Mouse (Mus musculus) midbrain, embryonic 14.5 days (tissue): ENCODE measurements at regions not wholly inside any gene's neighbourhood (a gene's known extent, or its start where the extent isn't known, plus 50 kb on each side); places are given as distances from the start of the nearest gene placed in this dataset.
A peak's percentile ranks its signal among the peaks of the same experiment; 100 is the strongest.

Source experiments
- ATAC-seq: fragments of 200-750 bp; cut with Nextera tagmentation; 2 replicates; pipeline ENCODE4 v1.8.0; 2017; ENCODE audit warnings: moderate number of reproducible peaks, moderate library complexity; ENCODE audit not compliant: low FRiP score, low TSS enrichment
- DNase-seq: peaks from one replicate; pipeline ENCODE4 v3.0.0-alpha.2; 2015
- H3K27ac ChIP-seq: fragments of 300-500 bp; sonication (generic); replicated peaks from 2 replicates; pipeline ENCODE4 v1.5.1; 2014; ENCODE audit warnings: mild to moderate bottlenecking, low read depth, low read length, moderate library complexity
- H3K27me3 ChIP-seq: fragments of 300-500 bp; sonication (generic); 2 replicates; pipeline ENCODE4 v1.6.1; 2014; ENCODE audit warnings: low read length, control low read depth, mixed read lengths; ENCODE audit not compliant: control insufficient read depth, insufficient read depth
- H3K36me3 ChIP-seq: fragments of 300-500 bp; sonication (generic); 2 replicates; pipeline ENCODE4 v1.6.1; 2014; ENCODE audit warnings: low read length, control low read depth; ENCODE audit not compliant: control insufficient read depth, insufficient read depth
- H3K4me1 ChIP-seq: fragments of 300-500 bp; sonication (generic); 2 replicates; pipeline ENCODE4 v1.6.1; 2014; ENCODE audit warnings: mild to moderate bottlenecking, antibody characterized with exemption, low read length, control low read depth; ENCODE audit not compliant: control insufficient read depth, insufficient read depth
- H3K4me2 ChIP-seq: fragments of 300-500 bp; sonication (generic); 2 replicates; pipeline ENCODE4 v1.6.1; 2014; ENCODE audit warnings: mild to moderate bottlenecking, low read length, moderate library complexity
- H3K4me3 ChIP-seq: fragments of 300-500 bp; sonication (generic); replicated peaks from 2 replicates; pipeline ENCODE4 v1.5.1; 2014; ENCODE audit warnings: low read depth, low read length
- H3K9ac ChIP-seq: fragments of 300-500 bp; sonication (generic); replicated peaks from 2 replicates; pipeline ENCODE4 v1.6.1; 2014; ENCODE audit warnings: mild to moderate bottlenecking, low read length, moderate library complexity
- H3K9me3 ChIP-seq: fragments of 300-500 bp; sonication (generic); 2 replicates; pipeline ENCODE4 v1.6.1; 2016; ENCODE audit warnings: low read length, control low read depth, mixed read lengths; ENCODE audit not compliant: control insufficient read depth
- WGBS: fragments of 180-500 bp; shearing (Covaris S2); extraction: QIAGEN DNeasy Blood & Tissue Kit; methylation state at CpG from one replicate; pipeline ENCODE4 v1.1.7; 2014; 5-methylcytosine and 5-hydroxymethylcytosine counted together

DNA sequence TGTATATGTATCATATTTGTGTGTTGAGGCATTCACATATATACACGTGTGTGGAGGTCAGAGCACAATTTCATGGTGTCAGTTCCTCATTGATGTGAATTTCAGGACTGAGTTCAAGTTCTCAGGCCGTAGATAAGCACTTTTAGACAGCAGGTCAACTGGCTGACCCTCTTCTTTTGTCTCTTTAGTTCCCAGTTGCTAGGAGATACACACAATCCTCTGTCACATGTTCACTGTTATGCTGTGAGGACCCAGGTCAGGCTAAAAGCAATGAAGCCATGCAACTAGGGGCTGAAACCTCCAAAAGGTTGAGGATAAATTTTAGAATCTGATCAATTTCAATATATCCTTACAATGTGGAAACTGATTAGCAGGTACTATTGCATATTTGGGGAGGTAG is 783.5 kb downstream of the Galc start:
- H3K9me3 ChIP-seq, result no peaks in the 10 kb centered on the region
- peaks cover 12% of the 10 kb centered on the region for H3K4me1 ChIP-seq
- no peak for ATAC-seq
- DNase-seq, result no peak
- no peak overlapping the region for H3K4me2 ChIP-seq
- H3K27ac ChIP-seq, result no peak overlapping the region
- H3K27me3 ChIP-seq, result no peaks in the 10 kb centered on the region
- WGBS, result 8% methylated on average over 2 of the region's 2 CpGs
- H3K36me3 ChIP-seq, result no peaks in the 10 kb centered on the region
- no peak overlapping the region for H3K4me3 ChIP-seq
- no peak overlapping the region for H3K9ac ChIP-seq

DNA sequence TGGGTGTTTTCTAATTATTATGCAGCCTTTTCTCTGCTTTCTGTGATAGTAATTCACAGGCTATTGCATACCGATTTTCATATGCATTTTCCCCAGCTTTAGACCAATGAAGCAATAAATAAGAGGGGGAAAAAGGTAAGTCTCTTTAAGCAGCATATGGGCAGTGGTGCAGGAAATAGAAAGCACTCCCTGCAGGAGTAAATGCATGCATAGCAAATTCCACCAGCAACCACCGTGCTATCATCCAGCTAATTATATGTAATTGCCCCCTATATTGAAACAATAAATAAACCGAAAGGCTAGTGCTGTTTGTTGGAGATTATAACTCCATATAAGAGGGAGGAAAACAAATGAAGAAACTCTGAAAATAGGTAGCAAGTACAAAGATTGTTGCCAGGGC is 790.1 kb downstream of the Galc start:
- no peaks in the 10 kb centered on the region for H3K9me3 ChIP-seq
- no peak for ATAC-seq
- 70% methylated on average over 3 of the region's 3 CpGs for WGBS
- H3K36me3 ChIP-seq, result no peaks in the 10 kb centered on the region
- no peak overlapping the region for H3K27ac ChIP-seq
- no peak overlapping the region for H3K9ac ChIP-seq
- DNase-seq, result no peak
- H3K4me1 ChIP-seq, result no peaks in the 10 kb centered on the region
- no peak overlapping the region for H3K4me2 ChIP-seq
- H3K27me3 ChIP-seq, result no peaks in the 10 kb centered on the region
- H3K4me3 ChIP-seq, result no peak overlapping the region

DNA sequence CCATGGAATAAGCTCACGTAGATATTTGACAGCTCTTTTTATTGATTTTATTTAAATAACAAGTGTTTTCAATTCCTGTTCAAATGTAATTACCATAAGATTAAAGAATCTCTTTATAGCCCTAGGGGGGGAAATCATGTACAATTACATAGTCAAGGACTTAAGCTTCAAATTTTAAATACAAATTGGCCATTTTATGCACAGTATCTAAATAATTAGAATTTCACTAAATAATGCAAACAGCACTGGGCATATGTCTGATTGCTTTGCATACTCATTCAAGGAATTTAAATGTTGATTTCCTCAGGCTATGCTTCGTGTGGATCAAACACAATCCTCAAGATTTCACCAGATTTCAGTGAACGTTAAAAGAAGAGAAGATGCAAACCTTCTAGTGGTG is 823.1 kb downstream of the Galc start:
- Histone ChIP-seq H3K4me3 (no peak overlapping the region), H3K27ac (no peak overlapping the region), H3K9me3 (no peaks in the 10 kb centered on the region), H3K4me2 (no peak overlapping the region), H3K27me3 (no peaks in the 10 kb centered on the region), H3K4me1 (no peaks in the 10 kb centered on the region), H3K9ac (no peak overlapping the region), H3K36me3 (no peaks in the 10 kb centered on the region)
- DNase-seq (peak; percentile 66), ATAC-seq (no peak)
- WGBS, result 38% methylated on average over 3 of the region's 3 CpGs

- Histone ChIP-seq H3K4me1 (no peaks in the 10 kb centered on the region), H3K27ac (no peak overlapping the region), H3K36me3 (no peaks in the 10 kb centered on the region), H3K4me2 (no peak overlapping the region), H3K9me3 (no peaks in the 10 kb centered on the region), H3K27me3 (no peaks in the 10 kb centered on the region), H3K9ac (no peak overlapping the region), H3K4me3 (no peak overlapping the region)
- 68% methylated on average over 1 of the region's 1 CpGs for WGBS
- DNase-seq (no peak), ATAC-seq (no peak)
Observed at GRCm38 (mm10) chr12:97434021-97434420, 825.2 kb downstream of the Galc start.

- 97% methylated on average over 4 of the region's 4 CpGs for WGBS
- no peak overlapping the region for H3K4me2 ChIP-seq
- H3K36me3 ChIP-seq, result no peaks in the 10 kb centered on the region
- no peak overlapping the region for H3K27ac ChIP-seq
- H3K9ac ChIP-seq, result no peak overlapping the region
- ATAC-seq (no peak), DNase-seq (no peak)
- H3K4me3 ChIP-seq, result no peak overlapping the region
- no peaks in the 10 kb centered on the region for H3K27me3 ChIP-seq
- H3K4me1 ChIP-seq, result no peaks in the 10 kb centered on the region
- no peaks in the 10 kb centered on the region for H3K9me3 ChIP-seq
Observed at GRCm38 (mm10) chr12:97432704-97433103, 826.6 kb downstream of the Galc start.

DNA sequence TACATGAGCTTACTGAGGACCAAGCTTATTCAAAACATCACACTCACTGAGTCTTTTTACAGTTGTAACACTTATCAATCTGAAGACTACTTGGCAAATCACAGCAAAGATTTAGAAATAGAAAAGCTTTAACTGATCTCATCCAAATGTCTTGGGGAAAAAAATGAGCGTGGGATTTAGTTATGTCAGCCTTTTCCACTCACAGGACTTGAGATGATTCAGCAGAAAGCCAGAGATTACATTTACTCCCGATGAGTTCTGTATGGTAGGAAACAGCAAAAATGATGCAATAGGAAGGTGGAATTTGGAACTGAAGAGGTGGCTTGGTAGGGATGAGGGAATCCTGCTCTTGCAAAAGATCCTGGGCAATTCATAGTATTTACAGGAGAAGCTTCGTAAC is 831.0 kb downstream of the Galc start:
- H3K9ac ChIP-seq, result no peak overlapping the region
- H3K9me3 ChIP-seq, result no peaks in the 10 kb centered on the region
- no peak overlapping the region for H3K4me2 ChIP-seq
- DNase-seq, result no peak
- no peak for ATAC-seq
- no peaks in the 10 kb centered on the region for H3K4me1 ChIP-seq
- H3K36me3 ChIP-seq, result no peaks in the 10 kb centered on the region
- no peaks in the 10 kb centered on the region for H3K27me3 ChIP-seq
- no peak overlapping the region for H3K27ac ChIP-seq
- no peak overlapping the region for H3K4me3 ChIP-seq
- 93% methylated on average over 3 of the region's 3 CpGs for WGBS

- H3K4me3 ChIP-seq, result no peak overlapping the region
- ATAC-seq (no peak), DNase-seq (no peak)
- H3K9ac ChIP-seq, result no peak overlapping the region
- no peaks in the 10 kb centered on the region for H3K4me1 ChIP-seq
- WGBS, result 93% methylated on average over 3 of the region's 3 CpGs
- no peaks in the 10 kb centered on the region for H3K27me3 ChIP-seq
- no peak overlapping the region for H3K27ac ChIP-seq
- no peak overlapping the region for H3K4me2 ChIP-seq
- H3K9me3 ChIP-seq, result no peaks in the 10 kb centered on the region
- no peaks in the 10 kb centered on the region for H3K36me3 ChIP-seq
Observed at GRCm38 (mm10) chr12:97424726-97425125, 834.5 kb downstream of the Galc start.

DNA sequence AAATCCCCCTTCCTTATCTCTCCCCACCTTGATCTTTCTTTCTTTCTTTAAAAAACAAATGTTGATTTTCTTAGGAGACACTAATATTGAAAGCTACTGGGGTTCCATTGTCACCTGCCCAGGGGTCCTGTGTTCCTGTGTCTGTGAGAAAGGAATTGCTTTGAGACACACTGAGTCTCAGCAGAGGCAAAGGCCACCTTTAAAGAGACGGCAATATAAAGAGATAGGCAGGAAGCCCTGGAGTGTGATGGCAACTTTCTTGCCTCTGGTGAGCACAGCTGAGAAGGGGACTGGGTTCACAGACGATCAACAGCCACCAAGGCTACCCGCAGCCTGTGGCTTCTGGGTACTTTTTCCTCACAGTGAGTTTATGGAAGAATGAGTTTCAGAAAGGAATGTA is 855.8 kb downstream of the Galc start:
- Histone ChIP-seq H3K4me1 (peaks cover 5% of the 10 kb centered on the region; the same call in 1 of the 2 replicates), H3K36me3 (no peaks in the 10 kb centered on the region), H3K9ac (no peak overlapping the region), H3K9me3 (no peaks in the 10 kb centered on the region), H3K27ac (no peak overlapping the region), H3K4me2 (no peak overlapping the region), H3K27me3 (no peaks in the 10 kb centered on the region), H3K4me3 (no peak overlapping the region)
- DNase-seq (no peak), ATAC-seq (no peak)
- 9% methylated on average over 3 of the region's 3 CpGs for WGBS

DNA sequence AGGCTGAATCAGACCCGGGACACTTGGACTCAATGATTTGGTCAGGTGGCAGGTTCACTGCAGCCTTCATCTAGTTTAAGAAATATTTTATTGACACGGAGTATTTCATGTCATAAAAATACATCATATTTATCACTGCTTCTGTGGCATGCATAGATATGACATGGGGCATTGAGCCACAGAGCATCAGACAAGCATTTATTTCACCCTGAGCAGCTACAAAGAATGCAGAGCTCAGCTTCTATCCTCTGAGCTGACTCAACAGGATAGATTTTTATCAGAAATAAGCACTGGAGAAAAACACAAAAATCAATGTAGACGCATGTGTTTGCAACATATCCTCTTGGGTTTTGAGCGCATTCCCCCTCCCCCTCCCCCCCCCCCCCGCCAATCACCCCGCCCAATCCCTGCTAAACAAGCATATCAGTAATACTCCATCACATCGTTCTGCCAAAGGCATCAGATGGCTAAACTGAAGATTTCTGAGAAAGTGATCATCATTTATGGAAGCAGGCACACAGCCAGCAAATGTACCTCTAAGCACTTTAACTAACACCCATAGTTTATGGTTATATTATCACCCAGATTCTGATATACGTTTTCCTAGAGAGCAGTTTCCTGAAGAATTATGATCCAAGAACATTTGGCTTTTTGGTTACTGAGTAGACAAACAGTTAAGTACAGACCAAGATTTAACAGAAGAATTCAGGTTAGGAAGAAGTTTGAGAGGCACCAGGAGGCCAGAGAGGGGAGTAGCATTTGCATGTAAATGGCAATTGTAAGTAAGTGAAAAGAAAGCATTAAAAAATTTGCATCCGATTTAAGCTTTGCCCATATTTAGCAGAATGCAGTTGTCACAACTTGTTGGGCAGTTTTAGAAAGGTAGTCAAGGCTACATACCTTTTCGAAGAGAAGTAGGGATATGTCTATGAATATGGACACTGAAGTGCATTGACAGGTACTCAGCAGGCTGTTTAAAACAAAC is 856.6 kb downstream of the Galc start:
- Histone ChIP-seq H3K4me2 (0 out of 2 replicates have a peak overlapping the region, but pooled peaks have one; percentile 3), H3K4me1 (peaks cover 5% of the 10 kb centered on the region; the same call in 1 of the 2 replicates), H3K36me3 (no peaks in the 10 kb centered on the region), H3K4me3 (no peak overlapping the region), H3K9ac (no peak overlapping the region), H3K9me3 (no peaks in the 10 kb centered on the region), H3K27me3 (no peaks in the 10 kb centered on the region), H3K27ac (no peak overlapping the region)
- WGBS, result 17% methylated on average over 10 of the region's 10 CpGs
- peak; percentile 19 for DNase-seq
- ATAC-seq, result peak; percentile 20; the same call in 1 of the 2 replicates
